Mouse (Mus musculus): Measurements from ENCODE around the gene Hoxd8.

DNA sequence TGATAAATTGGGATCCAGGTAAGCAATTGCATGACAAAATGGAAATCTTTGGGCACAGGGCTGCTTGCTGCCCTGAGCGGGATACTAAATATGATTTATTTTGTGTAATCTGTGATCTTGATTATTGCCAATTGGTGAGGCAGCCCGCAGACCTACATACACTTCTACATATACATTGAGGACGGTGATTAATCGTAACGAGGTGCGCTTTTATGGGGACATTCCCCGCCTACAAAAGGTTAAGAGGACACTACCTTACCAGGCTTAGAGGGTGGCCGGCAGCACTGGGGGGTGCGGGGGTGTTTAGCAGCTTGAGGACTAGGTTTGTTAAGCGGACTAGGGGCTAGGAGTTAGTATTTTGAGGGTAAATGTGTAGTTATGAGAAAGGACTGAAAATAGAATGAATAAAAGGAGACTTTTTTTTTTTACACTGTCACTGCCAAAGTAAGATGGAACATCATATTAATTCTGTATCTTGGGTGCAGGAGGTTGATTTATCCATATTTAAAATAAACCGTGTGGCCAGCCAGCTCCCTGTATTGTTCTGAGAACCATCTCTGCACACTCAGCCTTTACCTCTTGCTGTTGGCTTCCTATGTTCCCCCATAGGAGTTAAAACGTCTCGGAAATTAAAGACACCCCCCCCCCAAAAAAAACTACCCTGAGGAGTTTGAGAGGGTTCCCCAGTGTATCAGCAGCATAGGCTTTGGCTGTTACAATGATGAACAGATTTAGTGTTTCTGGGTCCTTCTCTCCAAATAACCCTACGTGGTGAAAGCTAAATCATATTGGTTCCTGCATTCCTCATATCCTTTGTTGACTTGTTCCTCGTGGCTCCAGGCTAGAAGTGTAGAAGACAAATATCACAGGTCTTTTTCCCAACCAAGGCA lies 32.5 kb downstream of the Hoxd8 start:
- no peak for TF ChIP-seq CTCF (IDR thresholded peaks at IDR 0.05; ENCODE audit: low read depth, low read length)
- TF ChIP-seq POLR2A (IDR thresholded peaks at IDR 0.05; ENCODE audit: extremely low read depth, insufficient read depth, low read length): no peak

Measured in liver, adult 2 months (tissue).